Mouse (Mus musculus): ENCODE results near the gene Ptcd2. TPM values are rescaled to one million over a fixed set of nuclear protein-coding genes. Genes with fewer than 3 reads are reported as not detected.

Ptcd2 gene
- polyA plus RNA-seq, 1 experiment = 10.8 TPM

GRCm38 (mm10) chr13:99290766-99291165, 53.7 kb downstream of the Ptcd2 start:
- no peak overlapping the region for H3K4me3 ChIP-seq (replicated peaks; ENCODE audit: extremely low read depth, low read depth, low read length)
- H3K4me1 ChIP-seq (ENCODE audit: control insufficient read depth, insufficient read depth, low read length) = no peaks in the 10 kb centered on the region
- WGBS = 94% methylated on average over 8 of the region's 8 CpGs
- no peak for DNase-seq
- TF ChIP-seq POLR2A (IDR thresholded peaks at IDR 0.05; ENCODE audit: borderline replicate concordance, extremely low read depth, low read depth, low read length) (no peak), CTCF (IDR thresholded peaks at IDR 0.05; ENCODE audit: insufficient read depth, low read length) (no peak)

GRCm38 (mm10) chr13:99287786-99288185, 56.7 kb downstream of the Ptcd2 start:
- H3K4me1 ChIP-seq (ENCODE audit: control insufficient read depth, insufficient read depth, low read length) = no peaks in the 10 kb centered on the region
- no peak for DNase-seq
- 72% methylated on average over 9 of the region's 9 CpGs for WGBS
- no peak for TF ChIP-seq CTCF (IDR thresholded peaks at IDR 0.05; ENCODE audit: insufficient read depth, low read length)
- TF ChIP-seq POLR2A (IDR thresholded peaks at IDR 0.05; ENCODE audit: borderline replicate concordance, extremely low read depth, low read depth, low read length) = no peak
- no peak overlapping the region for H3K4me3 ChIP-seq (replicated peaks; ENCODE audit: extremely low read depth, low read depth, low read length)

GRCm38 (mm10) chr13:99287207-99287606, 57.3 kb downstream of the Ptcd2 start:
- WGBS = 92% methylated on average over 4 of the region's 4 CpGs
- Histone ChIP-seq H3K4me1 (ENCODE audit: control insufficient read depth, insufficient read depth, low read length) (no peaks in the 10 kb centered on the region), H3K4me3 (replicated peaks; ENCODE audit: extremely low read depth, low read depth, low read length) (no peak overlapping the region)
- DNase-seq = no peak
- no peak for TF ChIP-seq POLR2A (IDR thresholded peaks at IDR 0.05; ENCODE audit: borderline replicate concordance, extremely low read depth, low read depth, low read length)
- TF ChIP-seq CTCF (IDR thresholded peaks at IDR 0.05; ENCODE audit: insufficient read depth, low read length) = no peak

DNA sequence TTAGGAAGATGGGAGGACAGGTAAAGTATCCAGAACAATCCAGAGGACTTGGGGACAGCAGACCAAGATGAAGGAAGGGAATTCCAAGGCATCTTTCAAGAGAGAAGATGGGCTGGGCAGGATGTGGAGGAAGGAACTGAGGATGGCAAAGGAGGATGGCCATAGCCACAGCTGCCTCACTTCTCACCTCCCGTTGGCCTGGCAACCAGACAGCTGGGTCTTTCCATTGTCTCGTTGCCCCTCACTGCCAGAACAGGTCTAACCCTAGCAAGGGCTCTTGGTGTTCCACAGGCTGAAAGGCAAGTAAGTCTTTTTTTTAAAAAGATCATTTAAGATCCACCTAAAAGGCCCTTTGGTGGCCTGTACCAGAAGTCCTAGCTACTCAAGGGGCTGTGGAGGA, 59.3 kb downstream of the Ptcd2 start:
- Histone ChIP-seq H3K4me1 (ENCODE audit: control insufficient read depth, insufficient read depth, low read length) (no peaks in the 10 kb centered on the region), H3K4me3 (replicated peaks; ENCODE audit: extremely low read depth, low read depth, low read length) (no peak overlapping the region)
- TF ChIP-seq POLR2A (IDR thresholded peaks at IDR 0.05; ENCODE audit: borderline replicate concordance, extremely low read depth, low read depth, low read length) (no peak), CTCF (IDR thresholded peaks at IDR 0.05; ENCODE audit: insufficient read depth, low read length) (no peak)
- DNase-seq = no peak
- 42% methylated on average over 2 of the region's 2 CpGs for WGBS

DNA sequence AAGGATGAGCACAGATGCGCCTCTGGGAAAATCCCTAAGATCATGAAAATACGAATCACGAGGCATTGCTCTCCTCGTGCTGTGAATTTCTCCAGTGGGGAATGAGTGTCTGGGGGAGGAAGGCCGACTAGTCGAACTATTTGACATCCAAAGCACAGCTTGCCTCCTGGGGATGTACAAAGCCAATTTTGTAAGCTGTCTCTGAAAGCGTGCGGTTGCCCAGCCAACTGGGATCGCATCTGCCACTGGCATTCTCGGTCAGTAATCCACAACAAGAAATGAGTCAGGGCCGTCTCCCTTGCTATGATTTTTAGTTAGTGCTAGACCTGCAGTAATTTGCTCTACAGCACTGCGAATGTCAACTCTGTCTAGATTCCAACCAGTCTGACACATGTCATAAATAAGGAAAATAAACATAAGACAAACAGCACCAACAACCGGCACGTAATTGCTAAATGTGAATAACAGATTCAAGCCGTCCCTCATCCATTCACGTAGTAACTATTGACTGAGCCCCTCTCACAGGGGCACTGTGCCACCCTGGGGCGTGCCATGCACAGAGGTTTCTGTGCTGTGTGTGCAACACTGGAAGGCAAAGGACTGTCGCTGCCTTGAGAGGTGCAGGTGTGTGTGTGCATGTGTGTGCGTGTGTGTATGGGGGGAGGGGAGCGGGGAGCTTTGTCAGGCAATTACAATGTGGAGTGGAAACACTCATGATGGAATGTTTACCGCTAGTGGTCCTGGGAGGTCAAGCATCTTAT, 59.9 kb downstream of the Ptcd2 start:
- TF ChIP-seq CTCF (IDR thresholded peaks at IDR 0.05; ENCODE audit: insufficient read depth, low read length) (no peak), POLR2A (IDR thresholded peaks at IDR 0.05; ENCODE audit: borderline replicate concordance, extremely low read depth, low read depth, low read length) (no peak)
- Histone ChIP-seq H3K4me3 (replicated peaks; ENCODE audit: extremely low read depth, low read depth, low read length) (no peak overlapping the region), H3K4me1 (ENCODE audit: control insufficient read depth, insufficient read depth, low read length) (no peaks in the 10 kb centered on the region)
- no peak for DNase-seq
- 73% methylated on average over 21 of the region's 21 CpGs for WGBS

GRCm38 (mm10) chr13:99283916-99284315, 60.6 kb downstream of the Ptcd2 start:
- WGBS = 92% methylated on average over 12 of the region's 12 CpGs
- Histone ChIP-seq H3K4me3 (replicated peaks; ENCODE audit: extremely low read depth, low read depth, low read length) (no peak overlapping the region), H3K4me1 (ENCODE audit: control insufficient read depth, insufficient read depth, low read length) (no peaks in the 10 kb centered on the region)
- TF ChIP-seq POLR2A (IDR thresholded peaks at IDR 0.05; ENCODE audit: borderline replicate concordance, extremely low read depth, low read depth, low read length) = no peak
- TF ChIP-seq CTCF (IDR thresholded peaks at IDR 0.05; ENCODE audit: insufficient read depth, low read length) = no peak
- DNase-seq = no peak

- 48% methylated on average over 6 of the region's 6 CpGs for WGBS
- Histone ChIP-seq H3K4me1 (ENCODE audit: control insufficient read depth, insufficient read depth, low read length) (no peaks in the 10 kb centered on the region), H3K4me3 (replicated peaks; ENCODE audit: extremely low read depth, low read depth, low read length) (no peak overlapping the region)
- TF ChIP-seq POLR2A (IDR thresholded peaks at IDR 0.05; ENCODE audit: borderline replicate concordance, extremely low read depth, low read depth, low read length) (no peak), CTCF (IDR thresholded peaks at IDR 0.05; ENCODE audit: insufficient read depth, low read length) (no peak)
- DNase-seq = no peak
Measured at GRCm38 (mm10) chr13:99282961-99283360, 61.5 kb downstream of the Ptcd2 start.

- TF ChIP-seq CTCF (IDR thresholded peaks at IDR 0.05; ENCODE audit: insufficient read depth, low read length) = no peak
- no peak for TF ChIP-seq POLR2A (IDR thresholded peaks at IDR 0.05; ENCODE audit: borderline replicate concordance, extremely low read depth, low read depth, low read length)
- 68% methylated on average over 10 of the region's 10 CpGs for WGBS
- H3K4me3 ChIP-seq (replicated peaks; ENCODE audit: extremely low read depth, low read depth, low read length) = no peak overlapping the region
- no peak for DNase-seq
- no peaks in the 10 kb centered on the region for H3K4me1 ChIP-seq (ENCODE audit: control insufficient read depth, insufficient read depth, low read length)
Measured at GRCm38 (mm10) chr13:99279351-99279750, 65.2 kb downstream of the Ptcd2 start.

- Histone ChIP-seq H3K4me3 (replicated peaks; ENCODE audit: extremely low read depth, low read depth, low read length) (no peak overlapping the region), H3K4me1 (ENCODE audit: control insufficient read depth, insufficient read depth, low read length) (no peaks in the 10 kb centered on the region)
- TF ChIP-seq POLR2A (IDR thresholded peaks at IDR 0.05; ENCODE audit: borderline replicate concordance, extremely low read depth, low read depth, low read length) (no peak), CTCF (IDR thresholded peaks at IDR 0.05; ENCODE audit: insufficient read depth, low read length) (no peak)
- WGBS = 79% methylated on average over 6 of the region's 6 CpGs
- DNase-seq = no peak
Measured at GRCm38 (mm10) chr13:99278511-99278910, 66.0 kb downstream of the Ptcd2 start.

DNA sequence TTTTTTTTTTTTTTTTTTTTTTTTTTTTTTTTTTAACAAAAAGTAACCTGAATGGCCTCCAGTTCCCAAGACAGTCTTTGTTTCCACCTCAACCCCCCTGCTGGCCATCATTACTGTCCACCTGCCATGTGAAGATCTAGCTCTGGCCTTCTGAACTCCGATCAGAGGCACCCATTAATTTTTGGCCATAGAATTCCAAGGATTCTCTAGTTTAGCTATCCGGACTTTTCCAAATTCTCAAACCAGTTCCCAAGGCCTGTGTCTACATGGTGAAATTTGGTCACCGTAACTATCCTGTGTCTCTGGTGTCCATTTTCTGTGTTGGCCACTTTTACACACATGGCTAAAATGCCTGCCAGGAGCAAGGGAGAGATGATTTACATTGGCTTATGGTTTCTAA, 67.0 kb downstream of the Ptcd2 start:
- no peak for TF ChIP-seq POLR2A (IDR thresholded peaks at IDR 0.05; ENCODE audit: borderline replicate concordance, extremely low read depth, low read depth, low read length)
- no peak for TF ChIP-seq CTCF (IDR thresholded peaks at IDR 0.05; ENCODE audit: insufficient read depth, low read length)
- no peak overlapping the region for H3K4me3 ChIP-seq (replicated peaks; ENCODE audit: extremely low read depth, low read depth, low read length)
- WGBS = 95% methylated on average over 3 of the region's 3 CpGs
- H3K4me1 ChIP-seq (ENCODE audit: control insufficient read depth, insufficient read depth, low read length) = no peaks in the 10 kb centered on the region
- no peak for DNase-seq

Measured in lung, adult 2 months (tissue).